Mouse (Mus musculus): Measurements from ENCODE around the gene Slc25a20. TPM values are rescaled to one million over a fixed set of nuclear protein-coding genes. Genes with fewer than 3 reads are reported as not detected.

Slc25a20 gene
- polyA plus RNA-seq, 1 experiment, result 27.7 TPM

GRCm38 (mm10) chr9:108631631-108632256 lies 30.1 kb upstream of the Slc25a20 start:
- TF ChIP-seq TCF12 (IDR thresholded peaks at IDR 0.05; ENCODE audit: insufficient read depth, poor library complexity, severe bottlenecking) (no peak), POLR2AphosphoS2 (IDR thresholded peaks at IDR 0.05; ENCODE audit: insufficient read length, low read depth) (no peak), CEBPB (IDR thresholded peaks at IDR 0.05; ENCODE audit: insufficient read depth, poor library complexity, severe bottlenecking) (no peak), MYOG (IDR thresholded peaks at IDR 0.05; ENCODE audit: control insufficient read depth in 1 of 3, insufficient read depth in 1 of 3, insufficient read length in 2 of 3, low read depth in 2 of 3) (no peak), REST (IDR thresholded peaks at IDR 0.05; ENCODE audit: insufficient read depth, insufficient read length) (no peak), USF1 (IDR thresholded peaks at IDR 0.05; ENCODE audit: low read depth) (no peak), MYOD1 (IDR thresholded peaks at IDR 0.05; ENCODE audit: control insufficient read depth in 1 of 3, insufficient read length in 2 of 3, low read depth in 2 of 3) (no peak), E2F4 (IDR thresholded peaks at IDR 0.05; ENCODE audit: insufficient read depth) (no peak), POLR2A (IDR thresholded peaks at IDR 0.05; ENCODE audit: insufficient read length, low read depth) (no peak), TCF3 (IDR thresholded peaks at IDR 0.05; ENCODE audit: insufficient read length, low read depth) (no peak)
- H3K4me3 ChIP-seq, result no peak overlapping the region
- H3K27me3 ChIP-seq (ENCODE audit: control insufficient read depth, insufficient read depth, insufficient read length), result no peaks in the 10 kb centered on the region
- peaks cover 7% of the 10 kb centered on the region for H3K36me3 ChIP-seq (ENCODE audit: control insufficient read depth, insufficient read depth)
- H3ac ChIP-seq (ENCODE audit: control insufficient read depth, insufficient read length), result no peak overlapping the region
- H3K4me2 ChIP-seq (ENCODE audit: low read depth), result no peak overlapping the region
- peaks cover 89% of the 10 kb centered on the region for H3K79me2 ChIP-seq (ENCODE audit: control insufficient read depth, insufficient read depth)

DNA sequence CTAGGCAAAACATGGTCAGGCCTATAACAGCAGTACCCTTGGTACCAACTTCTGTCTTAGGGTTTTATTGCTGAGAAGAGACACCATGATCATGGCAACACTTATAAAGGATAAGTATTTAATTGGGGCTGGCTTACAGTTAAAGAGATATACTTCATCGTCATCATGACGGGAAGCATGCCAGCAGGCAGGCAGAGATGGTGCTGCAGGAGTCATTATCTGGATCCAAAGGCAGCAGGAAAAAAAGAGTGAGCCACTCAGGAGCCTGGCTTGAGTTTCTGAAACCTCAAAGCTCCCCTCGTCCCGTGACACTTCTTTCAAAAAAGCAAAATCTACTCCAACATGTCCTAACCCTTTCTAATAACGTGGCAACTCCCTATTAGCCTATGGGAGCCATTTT lies 29.5 kb upstream of the Slc25a20 start:
- no peaks in the 10 kb centered on the region for H3K27me3 ChIP-seq (ENCODE audit: control insufficient read depth, insufficient read depth, insufficient read length)
- H3K4me2 ChIP-seq (ENCODE audit: low read depth), result no peak overlapping the region
- peaks cover 3% of the 10 kb centered on the region for H3K36me3 ChIP-seq (ENCODE audit: control insufficient read depth, insufficient read depth)
- peaks cover 88% of the 10 kb centered on the region for H3K79me2 ChIP-seq (ENCODE audit: control insufficient read depth, insufficient read depth)
- no peak overlapping the region for H3ac ChIP-seq (ENCODE audit: control insufficient read depth, insufficient read length)
- H3K4me3 ChIP-seq, result no peak overlapping the region
- TF ChIP-seq REST (IDR thresholded peaks at IDR 0.05; ENCODE audit: insufficient read depth, insufficient read length) (no peak), TCF3 (IDR thresholded peaks at IDR 0.05; ENCODE audit: insufficient read length, low read depth) (no peak), POLR2A (IDR thresholded peaks at IDR 0.05; ENCODE audit: insufficient read length, low read depth) (no peak), MAX (IDR thresholded peaks at IDR 0.05; ENCODE audit: low read depth) (no peak)

DNA sequence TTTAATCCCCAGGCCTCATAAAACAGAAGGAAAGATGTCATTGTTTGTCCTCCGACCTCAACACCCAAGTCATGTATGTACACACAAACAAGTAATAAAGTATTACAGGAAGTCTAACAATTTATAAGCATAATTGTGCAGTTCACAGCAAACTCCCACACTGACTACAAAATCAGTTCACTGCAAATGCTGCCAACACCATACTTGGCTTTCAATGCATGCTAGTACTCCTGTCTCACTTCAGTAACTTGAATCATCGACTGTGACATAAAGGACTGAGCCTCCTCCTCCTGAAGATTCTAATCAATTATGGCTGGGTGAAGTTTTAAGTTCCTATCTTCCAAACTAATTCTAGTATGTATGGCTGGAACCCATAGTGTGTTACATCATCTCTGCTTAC lies 28.0 kb upstream of the Slc25a20 start:
- H3ac ChIP-seq (ENCODE audit: control insufficient read depth, insufficient read length), result no peak overlapping the region
- TF ChIP-seq CEBPB (IDR thresholded peaks at IDR 0.05; ENCODE audit: insufficient read depth, poor library complexity, severe bottlenecking) (no peak), USF1 (IDR thresholded peaks at IDR 0.05; ENCODE audit: low read depth) (no peak), POLR2A (IDR thresholded peaks at IDR 0.05; ENCODE audit: insufficient read length, low read depth) (no peak), TCF3 (IDR thresholded peaks at IDR 0.05; ENCODE audit: insufficient read length, low read depth) (no peak), SRF (IDR thresholded peaks at IDR 0.05; ENCODE audit: control insufficient read depth, insufficient read length, low read depth) (no peak), POLR2AphosphoS2 (IDR thresholded peaks at IDR 0.05; ENCODE audit: insufficient read length, low read depth) (no peak), MAX (IDR thresholded peaks at IDR 0.05; ENCODE audit: low read depth) (no peak), E2F4 (IDR thresholded peaks at IDR 0.05; ENCODE audit: insufficient read depth) (no peak), MYOG (IDR thresholded peaks at IDR 0.05; ENCODE audit: control insufficient read depth in 1 of 3, insufficient read depth in 1 of 3, insufficient read length in 2 of 3, low read depth in 2 of 3) (no peak)
- no peak overlapping the region for H3K4me3 ChIP-seq
- peaks cover 86% of the 10 kb centered on the region for H3K79me2 ChIP-seq (ENCODE audit: control insufficient read depth, insufficient read depth)
- no peaks in the 10 kb centered on the region for H3K27me3 ChIP-seq (ENCODE audit: control insufficient read depth, insufficient read depth, insufficient read length)
- peaks cover 3% of the 10 kb centered on the region for H3K36me3 ChIP-seq (ENCODE audit: control insufficient read depth, insufficient read depth)
- no peak overlapping the region for H3K4me2 ChIP-seq (ENCODE audit: low read depth)

- no peaks in the 10 kb centered on the region for H3K27me3 ChIP-seq (ENCODE audit: control insufficient read depth, insufficient read depth, insufficient read length)
- no peak overlapping the region for H3K4me2 ChIP-seq (ENCODE audit: low read depth)
- peaks cover 92% of the 10 kb centered on the region for H3K79me2 ChIP-seq (ENCODE audit: control insufficient read depth, insufficient read depth)
- no peaks in the 10 kb centered on the region for H3K36me3 ChIP-seq (ENCODE audit: control insufficient read depth, insufficient read depth)
- H3ac ChIP-seq (ENCODE audit: control insufficient read depth, insufficient read length), result no peak overlapping the region
- H3K4me3 ChIP-seq, result no peak overlapping the region
- TF ChIP-seq MYOG (IDR thresholded peaks at IDR 0.05; ENCODE audit: control insufficient read depth in 1 of 3, insufficient read depth in 1 of 3, insufficient read length in 2 of 3, low read depth in 2 of 3) (no peak), SRF (IDR thresholded peaks at IDR 0.05; ENCODE audit: control insufficient read depth, insufficient read length, low read depth) (no peak), CEBPB (IDR thresholded peaks at IDR 0.05; ENCODE audit: insufficient read depth, poor library complexity, severe bottlenecking) (no peak), TCF12 (IDR thresholded peaks at IDR 0.05; ENCODE audit: insufficient read depth, poor library complexity, severe bottlenecking) (no peak), MAX (IDR thresholded peaks at IDR 0.05; ENCODE audit: low read depth) (no peak), POLR2AphosphoS2 (IDR thresholded peaks at IDR 0.05; ENCODE audit: insufficient read length, low read depth) (no peak), USF1 (IDR thresholded peaks at IDR 0.05; ENCODE audit: low read depth) (no peak), POLR2A (IDR thresholded peaks at IDR 0.05; ENCODE audit: insufficient read length, low read depth) (no peak), MYOD1 (IDR thresholded peaks at IDR 0.05; ENCODE audit: control insufficient read depth in 1 of 3, insufficient read length in 2 of 3, low read depth in 2 of 3) (no peak), TCF3 (IDR thresholded peaks at IDR 0.05; ENCODE audit: insufficient read length, low read depth) (no peak), E2F4 (IDR thresholded peaks at IDR 0.05; ENCODE audit: insufficient read depth) (no peak), REST (IDR thresholded peaks at IDR 0.05; ENCODE audit: insufficient read depth, insufficient read length) (no peak)
Measured at GRCm38 (mm10) chr9:108635415-108635814, 26.5 kb upstream of the Slc25a20 start.

- Histone ChIP-seq H3K36me3 (ENCODE audit: control insufficient read depth, insufficient read depth) (peaks cover 8% of the 10 kb centered on the region), H3ac (ENCODE audit: control insufficient read depth, insufficient read length) (no peak overlapping the region), H3K4me3 (no peak overlapping the region), H3K79me2 (ENCODE audit: control insufficient read depth, insufficient read depth) (peaks cover 93% of the 10 kb centered on the region), H3K4me2 (ENCODE audit: low read depth) (no peak overlapping the region), H3K27me3 (ENCODE audit: control insufficient read depth, insufficient read depth, insufficient read length) (no peaks in the 10 kb centered on the region)
- no peak for TF ChIP-seq SRF (IDR thresholded peaks at IDR 0.05; ENCODE audit: control insufficient read depth, insufficient read length, low read depth)
- no peak for TF ChIP-seq CEBPB (IDR thresholded peaks at IDR 0.05; ENCODE audit: insufficient read depth, poor library complexity, severe bottlenecking)
- no peak for TF ChIP-seq REST (IDR thresholded peaks at IDR 0.05; ENCODE audit: insufficient read depth, insufficient read length)
- no peak for TF ChIP-seq TCF3 (IDR thresholded peaks at IDR 0.05; ENCODE audit: insufficient read length, low read depth)
- no peak for TF ChIP-seq MAX (IDR thresholded peaks at IDR 0.05; ENCODE audit: low read depth)
- TF ChIP-seq MYOD1 (IDR thresholded peaks at IDR 0.05; ENCODE audit: control insufficient read depth in 1 of 3, insufficient read length in 2 of 3, low read depth in 2 of 3), result no peak
- no peak for TF ChIP-seq USF1 (IDR thresholded peaks at IDR 0.05; ENCODE audit: low read depth)
- no peak for TF ChIP-seq MYOG (IDR thresholded peaks at IDR 0.05; ENCODE audit: control insufficient read depth in 1 of 3, insufficient read depth in 1 of 3, insufficient read length in 2 of 3, low read depth in 2 of 3)
- no peak for TF ChIP-seq POLR2AphosphoS2 (IDR thresholded peaks at IDR 0.05; ENCODE audit: insufficient read length, low read depth)
- no peak for TF ChIP-seq TCF12 (IDR thresholded peaks at IDR 0.05; ENCODE audit: insufficient read depth, poor library complexity, severe bottlenecking)
- no peak for TF ChIP-seq POLR2A (IDR thresholded peaks at IDR 0.05; ENCODE audit: insufficient read length, low read depth)
- TF ChIP-seq E2F4 (IDR thresholded peaks at IDR 0.05; ENCODE audit: insufficient read depth), result no peak
Measured at GRCm38 (mm10) chr9:108639825-108640224, 22.1 kb upstream of the Slc25a20 start.

All from myocyte (in vitro differentiated cells).